Mouse (Mus musculus): Measurements from ENCODE around the gene Mbd3l2. TPM values are rescaled to one million over a fixed set of nuclear protein-coding genes. Genes with fewer than 3 reads are reported as not detected.
"Not testable (repeated sequence)": the region's sequence is repeated elsewhere in the genome, so short reads cannot be mapped to it uniquely, and the experiment has no call there.

Gene Mbd3l2
- not detected for total RNA-seq (2021)
- long read RNA-seq = 0 reads

DNA sequence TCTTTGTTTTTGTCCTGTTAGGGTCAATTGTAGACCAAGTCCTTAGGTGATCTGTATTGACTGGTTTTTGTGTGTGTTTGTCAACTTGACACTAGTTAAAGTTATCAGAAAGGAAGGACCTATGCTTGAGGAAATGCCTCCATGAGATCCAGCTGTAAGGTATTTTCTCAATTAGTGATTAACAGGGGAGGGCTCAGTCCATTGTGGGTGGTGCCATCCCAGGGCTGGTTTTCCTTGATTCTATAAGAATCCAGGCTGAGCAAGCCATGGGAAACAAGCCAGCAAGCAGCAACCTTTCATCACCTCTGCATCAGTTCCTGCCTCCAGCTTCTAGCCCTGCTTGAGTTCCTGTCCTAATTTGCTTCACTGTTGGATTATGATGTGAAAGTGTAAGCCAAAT lies at the start of gene Mbd3l2:
Mbd3l2 (plus strand) TSS at position 301 of the 400 bp plus-strand sequence.
- no peak for DNase-seq (ENCODE audit: low spot score in 2 of 2)

DNA sequence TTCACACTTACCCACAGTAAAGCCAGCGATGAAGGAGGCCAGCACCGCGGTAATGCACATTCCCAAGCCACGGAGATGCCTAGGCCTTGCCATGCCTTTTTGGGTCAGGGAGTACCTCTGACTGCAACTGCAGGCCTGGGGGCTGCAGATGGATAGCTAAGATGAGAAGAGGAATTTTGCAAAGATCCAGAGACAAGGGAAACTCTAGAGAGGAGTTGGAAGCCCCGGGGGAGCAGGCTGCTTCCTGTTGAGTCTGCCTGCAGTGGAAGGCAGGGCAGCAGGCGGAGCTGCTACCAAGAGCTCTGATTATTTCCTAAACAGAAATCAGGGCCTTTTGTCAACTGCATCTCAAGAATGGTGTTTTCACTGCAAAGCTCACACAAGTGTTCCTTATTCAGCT lies 44.7 kb upstream of the Mbd3l2 start:
- no peak for DNase-seq (ENCODE audit: low spot score in 2 of 2)

DNA sequence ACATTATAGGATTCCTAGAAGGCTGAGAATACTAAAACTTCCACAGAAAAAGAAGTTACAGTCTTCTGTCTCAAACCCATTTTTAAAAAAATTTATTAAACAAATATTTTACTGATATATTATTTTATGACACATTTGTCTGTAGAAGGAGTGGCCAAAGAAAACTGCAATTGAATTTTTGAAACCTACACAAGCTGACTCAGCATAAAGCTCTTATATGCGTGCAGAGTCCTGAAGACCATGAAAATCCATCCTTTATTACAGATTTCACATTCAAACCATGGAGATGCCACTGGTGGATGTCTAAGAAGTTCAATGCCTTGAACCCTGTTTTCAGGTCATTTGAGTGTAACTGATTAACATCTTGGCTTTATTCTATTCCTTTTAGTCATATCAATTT lies 30.8 kb upstream of the Mbd3l2 start:
- DNase-seq (ENCODE audit: low spot score in 2 of 2) = no peak

DNA sequence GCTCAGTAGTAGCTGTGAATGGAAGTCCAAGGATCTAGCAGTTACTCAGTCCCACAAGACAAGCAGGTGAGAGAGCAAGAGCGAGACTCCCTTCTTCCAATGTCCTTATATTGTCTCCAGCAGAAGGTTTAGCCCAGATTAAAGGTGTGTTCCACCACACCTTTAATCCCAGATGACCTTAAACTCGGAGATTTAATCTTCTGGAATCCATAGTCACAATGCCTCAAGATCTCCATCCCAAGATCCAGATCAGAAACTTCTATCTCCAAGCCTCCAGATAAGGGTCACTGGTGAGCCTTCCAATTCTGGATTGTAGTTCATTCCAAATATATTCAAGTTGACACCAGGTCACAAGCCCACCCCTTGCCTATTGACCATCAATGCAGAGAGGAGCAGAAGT lies 27.6 kb upstream of the Mbd3l2 start, which contains the start of gene Naalad2:
Naalad2 (minus strand) TSS at position 101 of the 400 bp plus-strand sequence.
- DNase-seq (ENCODE audit: low spot score in 2 of 2) = not testable (repeated sequence)

DNA sequence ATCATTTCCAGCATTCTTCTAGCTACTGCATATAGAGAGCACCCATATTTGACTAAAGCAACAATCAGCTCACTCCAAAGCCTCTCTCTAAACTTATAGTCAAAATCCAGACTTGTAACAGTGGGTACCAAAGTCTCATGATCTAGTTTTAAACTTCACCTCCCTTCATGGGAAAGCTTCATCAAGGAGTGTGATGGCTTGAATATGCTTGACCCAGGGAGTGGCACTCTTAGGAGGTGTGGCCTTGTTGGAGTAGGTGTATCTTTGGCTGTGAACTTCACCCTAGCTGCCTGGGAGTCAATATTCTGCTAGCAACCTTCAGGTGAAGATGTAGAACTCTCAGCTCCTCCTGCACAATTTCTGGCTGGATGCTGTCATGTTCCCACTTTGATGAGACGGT lies 26.3 kb upstream of the Mbd3l2 start, which contains the start of gene Ubtfl1:
Ubtfl1 (plus strand) TSS at position 301 of the 400 bp plus-strand sequence.
- DNase-seq (ENCODE audit: low spot score in 2 of 2) = no peak

DNA sequence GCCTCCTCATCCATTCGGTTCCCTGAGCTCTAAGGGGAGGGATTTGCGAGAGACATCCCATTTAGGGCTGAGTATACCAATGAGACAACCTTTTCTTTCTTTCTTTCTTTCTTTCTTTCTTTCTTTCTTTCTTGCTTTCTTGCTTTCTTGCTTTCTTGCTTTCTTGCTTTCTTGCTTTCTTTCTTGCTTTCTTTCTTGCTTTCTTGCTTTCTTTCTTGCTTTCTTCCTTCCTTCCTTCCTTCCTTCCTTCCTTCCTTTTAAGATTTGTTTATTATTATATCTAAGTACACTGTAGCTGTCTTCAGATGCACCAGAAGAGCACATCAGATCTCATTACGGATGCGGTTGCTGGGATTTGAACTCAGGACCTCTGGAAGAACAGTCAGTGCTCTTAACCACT lies 18.1 kb upstream of the Mbd3l2 start:
- not testable (repeated sequence) for DNase-seq (ENCODE audit: low spot score in 2 of 2)

DNA sequence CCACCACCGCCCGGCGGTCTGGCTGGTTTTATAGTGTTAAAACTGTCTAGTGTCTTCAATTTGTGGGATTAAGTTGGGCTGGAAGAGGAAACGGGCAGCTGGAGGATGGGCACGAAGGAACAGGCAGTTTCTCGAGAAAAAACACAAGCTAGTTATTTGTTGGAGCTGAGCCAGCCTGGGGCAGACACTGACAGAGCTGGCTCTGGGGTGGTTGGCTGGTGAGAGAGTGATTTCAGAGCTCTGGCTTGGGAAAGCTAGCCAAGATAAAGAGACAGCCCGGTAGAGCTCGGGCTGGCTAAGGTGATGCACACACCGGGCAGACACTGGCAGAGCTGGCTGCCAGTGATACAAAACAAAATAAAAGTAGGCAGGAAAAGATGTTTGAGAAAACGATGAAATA lies 1.2 kb downstream of the Mbd3l2 start:
- DNase-seq (ENCODE audit: low spot score in 2 of 2) = peak; percentile 2 to 17

DNA sequence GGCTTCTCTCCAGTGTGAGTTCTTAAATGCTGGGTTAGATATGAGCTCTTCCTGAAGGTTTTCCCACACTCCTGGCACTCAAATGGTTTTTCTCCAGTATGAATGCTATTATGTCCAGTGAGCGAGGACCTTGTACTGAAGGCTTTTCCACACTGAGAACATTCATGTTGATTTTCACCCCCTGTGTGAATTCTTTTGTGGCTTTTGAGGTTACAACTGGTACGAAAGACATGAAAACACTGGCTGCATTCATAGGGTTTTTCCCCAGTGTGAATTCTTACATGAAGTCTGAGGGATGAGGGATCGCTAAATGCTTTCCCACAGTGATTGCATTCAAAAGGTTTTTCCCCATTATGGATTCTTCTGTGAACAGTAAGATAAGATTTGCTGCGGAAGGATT lies 26.1 kb downstream of the Mbd3l2 start:
- no peak for DNase-seq (ENCODE audit: low spot score in 2 of 2)

DNA sequence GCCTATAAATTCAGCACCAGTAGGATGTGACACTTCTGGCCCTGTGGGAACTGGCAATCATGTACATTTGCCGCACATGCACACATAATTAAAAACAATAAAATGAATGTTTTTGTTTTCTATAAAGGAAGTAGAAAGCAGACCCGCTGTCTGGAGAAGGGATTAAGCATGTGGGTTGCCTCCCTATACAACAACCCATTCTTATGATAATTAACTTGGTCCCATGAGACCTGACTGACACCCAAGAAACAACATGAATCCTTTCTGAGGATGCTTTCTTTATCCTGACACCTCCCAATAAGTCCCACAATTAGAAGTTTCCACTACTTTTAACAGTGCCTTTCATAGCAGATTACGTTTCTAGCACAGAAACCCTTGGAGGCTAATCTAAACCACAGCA lies 36.9 kb downstream of the Mbd3l2 start:
- no peak for DNase-seq (ENCODE audit: low spot score in 2 of 2)

DNA sequence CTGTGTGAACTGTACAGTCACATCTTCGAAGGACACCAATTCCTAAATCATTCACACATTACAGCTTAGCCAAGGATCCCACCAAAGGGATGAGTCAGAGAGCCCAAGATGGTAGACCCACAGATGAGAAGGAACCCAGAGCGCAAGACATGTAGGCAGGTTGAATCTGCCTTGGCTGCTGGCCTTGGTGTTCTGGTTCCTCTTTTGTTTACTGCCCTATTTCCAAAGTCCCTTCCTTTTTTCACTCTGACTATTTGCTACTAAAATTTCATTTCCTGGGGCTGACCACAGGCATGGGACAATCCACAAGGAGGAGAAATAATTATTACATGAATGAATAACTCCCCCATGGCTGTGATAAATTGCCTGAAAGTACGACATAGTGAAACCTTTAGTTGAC lies 37.6 kb downstream of the Mbd3l2 start:
- no peak for DNase-seq (ENCODE audit: low spot score in 2 of 2)

DNA sequence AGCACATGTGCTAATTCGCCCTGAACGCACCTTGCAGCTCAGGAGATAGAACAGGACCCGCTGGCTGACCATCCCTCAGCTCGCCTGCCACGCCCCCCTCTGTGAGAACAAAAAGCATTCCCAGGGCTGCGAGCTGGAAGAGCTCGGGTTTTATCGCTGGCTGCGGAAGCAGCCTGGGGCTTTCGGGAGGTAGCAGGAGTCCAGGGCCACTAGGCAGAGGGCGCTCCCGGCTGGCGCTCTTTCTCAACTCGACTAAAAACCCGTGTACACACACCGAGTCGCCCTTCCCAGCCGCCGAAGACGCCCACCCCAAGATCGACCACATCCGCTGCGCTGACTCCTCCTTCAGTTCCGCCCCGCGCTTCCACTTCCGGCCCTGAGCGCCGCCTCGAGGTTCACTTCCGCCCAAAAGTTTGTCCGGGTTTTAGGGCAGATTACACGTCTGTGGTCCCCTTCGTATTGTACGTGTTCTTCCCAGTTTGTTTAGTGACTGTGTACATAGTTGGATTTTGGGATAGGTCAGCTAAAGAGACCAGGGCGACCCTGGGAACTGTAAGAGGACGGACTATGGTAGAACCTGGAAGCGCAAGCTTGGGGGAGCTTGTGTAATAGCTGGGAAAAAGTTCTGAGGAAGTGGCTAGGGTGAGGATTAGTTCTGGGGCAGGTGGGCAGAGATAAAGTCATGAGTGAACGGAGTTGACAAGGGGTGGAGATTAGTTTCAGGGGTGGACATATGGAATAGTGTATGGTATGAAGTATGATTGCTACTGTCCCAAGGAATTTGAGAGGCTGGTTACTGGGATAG lies 43.1 kb downstream of the Mbd3l2 start:
- peak; percentile 39 to 65 for DNase-seq (ENCODE audit: low spot score in 2 of 2)

DNA sequence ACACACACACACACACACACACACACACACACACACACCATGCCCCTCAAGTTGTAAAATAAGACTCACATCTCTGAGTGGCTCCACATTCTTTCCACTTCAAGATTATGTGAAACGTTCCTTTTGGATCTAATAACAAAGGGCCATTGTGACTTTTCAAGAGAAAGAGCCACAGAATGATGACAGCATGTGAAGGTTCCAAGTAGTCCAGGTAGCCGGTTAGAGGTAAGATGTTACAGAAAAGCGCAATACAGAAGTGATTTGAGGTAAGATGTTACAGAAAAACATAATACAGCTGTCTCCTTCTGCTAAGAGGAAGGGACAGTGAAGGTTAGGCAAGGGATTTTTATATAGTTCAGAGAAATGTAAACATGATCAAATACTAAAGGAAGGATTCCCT lies 47.7 kb downstream of the Mbd3l2 start, which contains the start of the genes Zfp558 and Mbd3l1:
Zfp558 (minus strand) TSS at position 101 of the 400 bp plus-strand sequence.
Mbd3l1 (plus strand) TSS at position 192 of the 400 bp plus-strand sequence.
- no peak for DNase-seq (ENCODE audit: low spot score in 2 of 2)

Small RNAs within 50 kb of the gene (microRNA-seq; reads per million reads assigned to microRNA genes)
- 0 reads per million in 2 experiments for gene Gm22854

Other genes with a start within 250 kb of the Mbd3l2 start
- 100 to 1,000 TPM; 118 to 119 TPM for gene Chordc1, start 138.5 kb upstream of the Mbd3l2 start, total RNA-seq (2021)
- under 1 TPM; 0.33 to 0.89 TPM for gene Naalad2, start 27.7 kb upstream of the Mbd3l2 start, total RNA-seq (2021)
- not detected for gene Ubtfl1, start 26.2 kb upstream of the Mbd3l2 start, total RNA-seq (2021)
- 1 to 10 TPM; 2.3 to 2.5 TPM for gene Zfp558, start 47.6 kb downstream of the Mbd3l2 start, total RNA-seq (2021)
- gene Mbd3l1, start 47.7 kb downstream of the Mbd3l2 start, total RNA-seq (2021) = not detected
- gene Muc16, start 243.9 kb downstream of the Mbd3l2 start, total RNA-seq (2021) = not detected

Measured in layer of hippocampus, adult 18-20 months (tissue).